Comparison of ENCODE assay signal across 8 mouse cellular contexts in genomic region chr4:133278482-133278881, GRCm38 (mm10). TPM values are rescaled to one million over a fixed set of nuclear protein-coding genes. Genes with fewer than 3 reads are reported as not detected.
A peak's percentile ranks its signal among the peaks of the same experiment; 100 is the strongest.
DNase-seq lines count a peak whose midpoint lies in the region; ATAC-seq and TF ChIP-seq lines count a peak whose summit lies in the region.

No protein-coding gene starts in this region.

- no peaks in the 10 kb centered on the region for H3K27me3 ChIP-seq in heart, postnatal 0 days (ENCODE audit: control insufficient read depth, insufficient read depth, low read length)
- H3K27me3 ChIP-seq in embryonic facial prominence, embryonic 10.5 days (replicated peaks; ENCODE audit: low read depth, poor library complexity, severe bottlenecking): no peaks in the 10 kb centered on the region
- H3K27me3 ChIP-seq in hindbrain, embryonic 16.5 days (replicated peaks; ENCODE audit: control insufficient read depth, insufficient read depth, low read length): no peaks in the 10 kb centered on the region
- no peaks in the 10 kb centered on the region for H3K27me3 ChIP-seq in midbrain, embryonic 14.5 days (ENCODE audit: control insufficient read depth, insufficient read depth, low read length)
- no peaks in the 10 kb centered on the region for H3K27me3 ChIP-seq in cerebellum, adult 2 months (ENCODE audit: control insufficient read depth, insufficient read depth, low read length)

- H3K27ac ChIP-seq in heart, postnatal 0 days (ENCODE audit: low read depth): peak overlapping the region; percentile 92; the same call in 1 of the 2 replicates
- peak overlapping the region; percentile 93 for H3K27ac ChIP-seq in embryonic facial prominence, embryonic 10.5 days (replicated peaks)
- H3K27ac ChIP-seq in hindbrain, embryonic 16.5 days (ENCODE audit: low read depth, low read length): no peak overlapping the region; the same call in 1 of the 2 replicates
- peak overlapping the region; percentile 91 for H3K27ac ChIP-seq in midbrain, embryonic 14.5 days (replicated peaks; ENCODE audit: low read depth, low read length)
- no peak overlapping the region; the same call in 1 of the 2 replicates for H3K27ac ChIP-seq in cerebellum, adult 2 months (ENCODE audit: insufficient read depth, low read length)

- no peak for TF ChIP-seq POLR2A in cerebellum, adult 2 months (IDR thresholded peaks at IDR 0.05; ENCODE audit: borderline replicate concordance, insufficient read depth, low read length)

- H3K4me2 ChIP-seq in heart, postnatal 0 days (ENCODE audit: low read depth, low read length): peak overlapping the region; percentile 96; the same call in 1 of the 2 replicates
- H3K4me2 ChIP-seq in hindbrain, embryonic 16.5 days (ENCODE audit: low read length): peak overlapping the region; percentile 64
- peak overlapping the region; percentile 76 for H3K4me2 ChIP-seq in midbrain, embryonic 14.5 days (ENCODE audit: low read length)

- WGBS in heart, postnatal 0 days: 78% methylated on average over 3 of the region's 3 CpGs
- 87% methylated on average over 3 of the region's 3 CpGs for WGBS in embryonic facial prominence, embryonic 10.5 days
- 92% methylated on average over 3 of the region's 3 CpGs for WGBS in hindbrain, embryonic 16.5 days
- 88% methylated on average over 3 of the region's 3 CpGs for WGBS in midbrain, embryonic 14.5 days
- 79% methylated on average over 3 of the region's 3 CpGs for WGBS in cerebellum, adult 2 months

- DNase-seq in heart, postnatal 0 days (ENCODE audit: low spot score): no peak
- no peak for DNase-seq in heart, adult 8-10 months (ENCODE audit: low spot score)
- no peak for DNase-seq in embryonic facial prominence, embryonic 10.5 days (ENCODE audit: low spot score)
- DNase-seq in midbrain, embryonic 14.5 days: no peak
- no peak for DNase-seq in cerebellum, adult 2 months
- DNase-seq in cerebellum, postnatal 36 days: no peak
- no peak for DNase-seq in cerebellum, postnatal 25 days

- H3K9me3 ChIP-seq in heart, postnatal 0 days (replicated peaks; ENCODE audit: control insufficient read depth, low read length): no peaks in the 10 kb centered on the region
- H3K9me3 ChIP-seq in embryonic facial prominence, embryonic 10.5 days: no peaks in the 10 kb centered on the region
- no peaks in the 10 kb centered on the region for H3K9me3 ChIP-seq in hindbrain, embryonic 16.5 days (ENCODE audit: control insufficient read depth, low read length)
- no peaks in the 10 kb centered on the region for H3K9me3 ChIP-seq in midbrain, embryonic 14.5 days (ENCODE audit: control insufficient read depth, low read length)

- TF ChIP-seq EP300 in heart, postnatal 0 days (IDR thresholded peaks at IDR 0.05; ENCODE audit: low read depth): no peak

- no peak overlapping the region for H3K9ac ChIP-seq in heart, postnatal 0 days (replicated peaks; ENCODE audit: low read depth, low read length)
- no peak overlapping the region for H3K9ac ChIP-seq in hindbrain, embryonic 16.5 days (ENCODE audit: low read depth, low read length)
- H3K9ac ChIP-seq in midbrain, embryonic 14.5 days (replicated peaks; ENCODE audit: low read length): peak overlapping the region; percentile 86; the same call in 1 of the 2 replicates

- ATAC-seq in heart, postnatal 0 days (ENCODE audit: insufficient read depth, low read depth): no peak
- ATAC-seq in hindbrain, embryonic 16.5 days: no peak
- no peak for ATAC-seq in midbrain, embryonic 14.5 days (ENCODE audit: low FRiP score, low TSS enrichment)

- 0 out of 2 replicates have a peak, but pooled peaks cover 13% of the 10 kb centered on the region for H3K4me1 ChIP-seq in heart, postnatal 0 days (ENCODE audit: control insufficient read depth, insufficient read depth)
- H3K4me1 ChIP-seq in embryonic facial prominence, embryonic 10.5 days: peaks cover 52% of the 10 kb centered on the region
- H3K4me1 ChIP-seq in hindbrain, embryonic 16.5 days (ENCODE audit: control insufficient read depth, insufficient read depth, low read depth, low read length): peaks cover 21% of the 10 kb centered on the region
- peaks cover 27% of the 10 kb centered on the region for H3K4me1 ChIP-seq in midbrain, embryonic 14.5 days (ENCODE audit: control insufficient read depth, insufficient read depth, low read length)
- H3K4me1 ChIP-seq in cerebellum, adult 2 months (ENCODE audit: control insufficient read depth, insufficient read depth, low read length): peaks cover 17% of the 10 kb centered on the region

- peak overlapping the region; percentile 80; the same call in 1 of the 2 replicates for H3K4me3 ChIP-seq in heart, postnatal 0 days (ENCODE audit: low read depth, low read length)
- H3K4me3 ChIP-seq in embryonic facial prominence, embryonic 10.5 days: peak overlapping the region; percentile 93
- H3K4me3 ChIP-seq in hindbrain, embryonic 16.5 days (ENCODE audit: low read length): no peak overlapping the region
- H3K4me3 ChIP-seq in midbrain, embryonic 14.5 days (replicated peaks; ENCODE audit: low read depth, low read length): peak overlapping the region; percentile 85; the same call in 1 of the 2 replicates
- no peak overlapping the region for H3K4me3 ChIP-seq in cerebellum, adult 2 months (replicated peaks; ENCODE audit: insufficient read depth, low read depth, low read length)

- TF ChIP-seq CTCF in heart, postnatal 0 days (IDR thresholded peaks at IDR 0.05; ENCODE audit: low read depth): no peak
- TF ChIP-seq CTCF in cerebellum, adult 2 months (IDR thresholded peaks at IDR 0.05; ENCODE audit: borderline replicate concordance, insufficient read depth, low read depth, low read length): no peak

- H3K36me3 ChIP-seq in heart, postnatal 0 days (replicated peaks; ENCODE audit: control insufficient read depth, insufficient read depth, low read length): no peaks in the 10 kb centered on the region
- peaks cover 25% of the 10 kb centered on the region for H3K36me3 ChIP-seq in embryonic facial prominence, embryonic 10.5 days (replicated peaks)
- H3K36me3 ChIP-seq in hindbrain, embryonic 16.5 days (ENCODE audit: control insufficient read depth, insufficient read depth, low read length): no peaks in the 10 kb centered on the region
- H3K36me3 ChIP-seq in midbrain, embryonic 14.5 days (ENCODE audit: control insufficient read depth, insufficient read depth, low read length): 0 out of 2 replicates have a peak, but pooled peaks cover 2% of the 10 kb centered on the region

RNA-seq across cellular contexts. Expression of gene Tmem222, which starts 0.9 kb away (rescaled TPM):
- 58.8 and 103 TPM in 2 replicates for total RNA-seq in heart, postnatal 0 days (2014; rRNA removed; ENCODE audit: low replicate concordance)
- 45.0 and 45.6 TPM in 2 replicates for polyA plus RNA-seq in heart, postnatal 0 days (2015; fragmentation: Nextera tagmentation; extraction: Ambion mirVana)
- total RNA-seq in heart, adult 8-10 months (2022): 10 to 100 TPM; 29.3 to 39.8 (median 34.3) TPM
- polyA plus RNA-seq in embryonic facial prominence, embryonic 10.5 days (2016; fragmentation: Nextera tagmentation; extraction: Ambion mirVana): 81.4 and 86.7 TPM in 2 replicates
- polyA plus RNA-seq in hindbrain, embryonic 16.5 days (2015; fragmentation: Nextera tagmentation; extraction: Ambion mirVana): 121 and 130 TPM in 2 replicates
- polyA plus RNA-seq in midbrain, embryonic 14.5 days (2014; fragmentation: Nextera tagmentation; extraction: Ambion mirVana): 115 and 121 TPM in 2 replicates
- polyA plus RNA-seq in cerebellum, adult 2 months (2012; rRNA removed): 152 and 153 TPM in 2 replicates

RNA-seq across cellular contexts. Expression of gene Sytl1, which starts 15.6 kb away (rescaled TPM):
- total RNA-seq in heart, postnatal 0 days (2014; rRNA removed; ENCODE audit: low replicate concordance): 3.6 and 3.7 TPM in 2 replicates
- polyA plus RNA-seq in heart, postnatal 0 days (2015; fragmentation: Nextera tagmentation; extraction: Ambion mirVana): 0.79 and 0.84 TPM in 2 replicates
- total RNA-seq in heart, adult 8-10 months (2022): under 1 TPM; 0.30 to 0.59 (median 0.33) TPM
- polyA plus RNA-seq in embryonic facial prominence, embryonic 10.5 days (2016; fragmentation: Nextera tagmentation; extraction: Ambion mirVana): 1.3 and 1.6 TPM in 2 replicates
- 0.44 and 0.54 TPM in 2 replicates for polyA plus RNA-seq in hindbrain, embryonic 16.5 days (2015; fragmentation: Nextera tagmentation; extraction: Ambion mirVana)
- polyA plus RNA-seq in midbrain, embryonic 14.5 days (2014; fragmentation: Nextera tagmentation; extraction: Ambion mirVana): 0.25 and 0.31 TPM in 2 replicates
- polyA plus RNA-seq in cerebellum, adult 2 months (2012; rRNA removed): 0.59 and 0.60 TPM in 2 replicates

RNA-seq across cellular contexts. Expression of gene Map3k6, which starts 37.9 kb away (rescaled TPM):
- 13.8 and 14.8 TPM in 2 replicates for total RNA-seq in heart, postnatal 0 days (2014; rRNA removed; ENCODE audit: low replicate concordance)
- polyA plus RNA-seq in heart, postnatal 0 days (2015; fragmentation: Nextera tagmentation; extraction: Ambion mirVana): 2.7 and 2.8 TPM in 2 replicates
- 10 to 100 TPM; 14.8 to 21.8 (median 16.3) TPM for total RNA-seq in heart, adult 8-10 months (2022)
- polyA plus RNA-seq in embryonic facial prominence, embryonic 10.5 days (2016; fragmentation: Nextera tagmentation; extraction: Ambion mirVana): 1.7 and 1.8 TPM in 2 replicates
- 2.6 and 4.2 TPM in 2 replicates for polyA plus RNA-seq in hindbrain, embryonic 16.5 days (2015; fragmentation: Nextera tagmentation; extraction: Ambion mirVana)
- polyA plus RNA-seq in midbrain, embryonic 14.5 days (2014; fragmentation: Nextera tagmentation; extraction: Ambion mirVana): 0.92 and 1.9 TPM in 2 replicates
- polyA plus RNA-seq in cerebellum, adult 2 months (2012; rRNA removed): 4.0 and 4.7 TPM in 2 replicates

Comparison
In these comparisons a context has a peak if more than half of its experiments do, and no peak if none do; other contexts are left out.
1. H3K27ac ChIP-seq: peak in heart, postnatal 0 days (single experiment), embryonic facial prominence, embryonic 10.5 days (single experiment) and midbrain, embryonic 14.5 days (single experiment); none in hindbrain, embryonic 16.5 days (single experiment) and cerebellum, adult 2 months (single experiment).
2. H3K4me3 ChIP-seq: peak in heart, postnatal 0 days (single experiment), embryonic facial prominence, embryonic 10.5 days (single experiment) and midbrain, embryonic 14.5 days (single experiment); none in hindbrain, embryonic 16.5 days (single experiment) and cerebellum, adult 2 months (single experiment).
3. Peak in every context shown above with its lines, with median percentiles within 50 percentile points of each other: H3K4me2 ChIP-seq.